ENCODE assay signal across 21 mouse cellular contexts in the genomic region with DNA sequence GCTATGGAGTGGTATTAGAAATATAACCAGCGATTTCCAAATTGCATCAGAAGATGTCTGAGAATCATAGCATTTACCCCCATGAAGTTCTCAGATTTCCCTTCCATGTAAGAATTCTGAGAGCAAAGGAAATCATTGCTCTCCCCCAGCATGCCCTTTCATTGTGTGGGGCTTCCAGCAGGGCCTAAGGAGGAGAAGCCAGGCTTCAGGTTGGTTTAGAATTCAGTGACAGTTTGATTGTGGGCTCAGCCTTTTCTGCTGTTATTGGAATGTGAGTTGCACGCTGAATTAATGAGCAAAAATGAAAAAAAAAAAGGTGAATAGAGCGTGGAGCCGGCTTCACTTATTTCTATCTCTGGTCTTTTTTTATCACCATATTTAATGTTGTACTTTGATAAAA.
DNase-seq lines count a peak whose midpoint lies in the region; ATAC-seq lines count a peak whose summit lies in the region.
"Had no signal": no experiment of that assay in that cellular context is flagged by ENCODE, and none has a peak within 500 bp of the region (broad histone marks: within the 10 kb centered on the region; RNA-seq: fewer than 3 reads in every experiment).

No protein-coding gene starts in this region.

- ATAC-seq in forebrain, embryonic 14.5 days, result no peak
- ATAC-seq in forebrain, embryonic 11.5 days (replicated peaks; ENCODE audit: low FRiP score), result no peak; the same call in 1 of the 2 replicates
- 0 out of 2 replicates have a peak, but pooled peaks have one; percentile 52 for ATAC-seq in midbrain, embryonic 12.5 days (ENCODE audit: low FRiP score, low read depth)
- no peak for ATAC-seq in midbrain, embryonic 11.5 days (ENCODE audit: low FRiP score)
- peak; percentile 80 for ATAC-seq in midbrain, embryonic 15.5 days (replicated peaks)
- ATAC-seq: activated CD4-positive, CD25-positive, alpha-beta regulatory T cell, adult 4 months; forebrain, postnatal 0 days; inflammation-experienced regulatory T-cells, adult 6 months; Patski had no signal

- H3K4me3 ChIP-seq in forebrain, embryonic 14.5 days (ENCODE audit: low read depth, low read length), result no peak overlapping the region
- H3K4me3 ChIP-seq in forebrain, embryonic 11.5 days (ENCODE audit: low read depth, low read length), result no peak overlapping the region
- H3K4me3 ChIP-seq in midbrain, embryonic 12.5 days, result no peak overlapping the region
- no peak overlapping the region for H3K4me3 ChIP-seq in midbrain, embryonic 11.5 days (ENCODE audit: low read depth, low read length)
- H3K4me3 ChIP-seq in midbrain, embryonic 15.5 days, result no peak overlapping the region
- H3K4me3 ChIP-seq: embryonic facial prominence, embryonic 12.5 days; forebrain, embryonic 12.5 days; heart, adult 2 months; heart, embryonic 15.5 days; hindbrain, embryonic 15.5 days had no signal

- no peaks in the 10 kb centered on the region for H3K36me3 ChIP-seq in forebrain, embryonic 14.5 days (ENCODE audit: control insufficient read depth, insufficient read depth, low read length)
- no peaks in the 10 kb centered on the region for H3K36me3 ChIP-seq in forebrain, embryonic 11.5 days (ENCODE audit: control insufficient read depth, insufficient read depth, low read length)
- no peaks in the 10 kb centered on the region for H3K36me3 ChIP-seq in midbrain, embryonic 12.5 days
- no peaks in the 10 kb centered on the region for H3K36me3 ChIP-seq in midbrain, embryonic 11.5 days (ENCODE audit: control insufficient read depth, insufficient read depth, low read length)
- no peaks in the 10 kb centered on the region for H3K36me3 ChIP-seq in midbrain, embryonic 15.5 days (replicated peaks)
- H3K36me3 ChIP-seq: embryonic facial prominence, embryonic 12.5 days; forebrain, embryonic 12.5 days; heart, embryonic 15.5 days; hindbrain, embryonic 15.5 days had no signal

- no peaks in the 10 kb centered on the region for H3K27me3 ChIP-seq in forebrain, embryonic 14.5 days (replicated peaks; ENCODE audit: control insufficient read depth, insufficient read depth, low read length)
- H3K27me3 ChIP-seq in forebrain, embryonic 11.5 days (ENCODE audit: control insufficient read depth, insufficient read depth, low read length), result no peaks in the 10 kb centered on the region
- no peaks in the 10 kb centered on the region for H3K27me3 ChIP-seq in midbrain, embryonic 12.5 days
- no peaks in the 10 kb centered on the region for H3K27me3 ChIP-seq in midbrain, embryonic 11.5 days (ENCODE audit: control insufficient read depth, insufficient read depth, low read length)
- no peaks in the 10 kb centered on the region for H3K27me3 ChIP-seq in midbrain, embryonic 15.5 days (replicated peaks)
- H3K27me3 ChIP-seq: embryonic facial prominence, embryonic 12.5 days; forebrain, embryonic 12.5 days; heart, embryonic 15.5 days; hindbrain, embryonic 15.5 days; Patski had no signal

- no peak overlapping the region for H3K4me2 ChIP-seq in forebrain, embryonic 14.5 days (ENCODE audit: low read length)
- H3K4me2 ChIP-seq in forebrain, embryonic 11.5 days (ENCODE audit: low read depth, low read length, severe bottlenecking), result no peak overlapping the region
- H3K4me2 ChIP-seq in midbrain, embryonic 12.5 days (replicated peaks), result no peak overlapping the region
- no peak overlapping the region for H3K4me2 ChIP-seq in midbrain, embryonic 11.5 days
- H3K4me2 ChIP-seq in midbrain, embryonic 15.5 days, result no peak overlapping the region
- H3K4me2 ChIP-seq: embryonic facial prominence, embryonic 12.5 days; forebrain, embryonic 12.5 days; heart, embryonic 11.5 days; heart, embryonic 15.5 days; hindbrain, embryonic 15.5 days had no signal

- 51% methylated on average over 4 of the region's 4 CpGs for WGBS in forebrain, embryonic 14.5 days
- 66% methylated on average over 4 of the region's 4 CpGs for WGBS in forebrain, embryonic 11.5 days
- WGBS in midbrain, embryonic 12.5 days, result 62% methylated on average over 4 of the region's 4 CpGs
- WGBS in midbrain, embryonic 11.5 days, result 70% methylated on average over 4 of the region's 4 CpGs
- WGBS in midbrain, embryonic 15.5 days, result 45% methylated on average over 4 of the region's 4 CpGs

- no peaks in the 10 kb centered on the region for H3K4me1 ChIP-seq in forebrain, embryonic 14.5 days (ENCODE audit: control insufficient read depth, insufficient read depth, low read length)
- no peaks in the 10 kb centered on the region for H3K4me1 ChIP-seq in forebrain, embryonic 11.5 days (replicated peaks; ENCODE audit: control insufficient read depth, insufficient read depth, low read length)
- H3K4me1 ChIP-seq in midbrain, embryonic 12.5 days, result 0 out of 2 replicates have a peak, but pooled peaks cover 2% of the 10 kb centered on the region
- no peaks in the 10 kb centered on the region for H3K4me1 ChIP-seq in midbrain, embryonic 11.5 days (ENCODE audit: control insufficient read depth, insufficient read depth, low read length)
- peaks cover 3% of the 10 kb centered on the region; the same call in 1 of the 2 replicates for H3K4me1 ChIP-seq in midbrain, embryonic 15.5 days
- H3K4me1 ChIP-seq: embryonic facial prominence, embryonic 12.5 days; forebrain, embryonic 12.5 days; heart, embryonic 15.5 days; hindbrain, embryonic 15.5 days had no signal

- no peak overlapping the region for H3K9ac ChIP-seq in forebrain, embryonic 14.5 days (ENCODE audit: low read length)
- H3K9ac ChIP-seq in forebrain, embryonic 11.5 days (ENCODE audit: low read length), result no peak overlapping the region
- no peak overlapping the region for H3K9ac ChIP-seq in midbrain, embryonic 12.5 days (replicated peaks)
- no peak overlapping the region for H3K9ac ChIP-seq in midbrain, embryonic 11.5 days (ENCODE audit: low read length)
- no peak overlapping the region for H3K9ac ChIP-seq in midbrain, embryonic 15.5 days
- H3K9ac ChIP-seq: embryonic facial prominence, embryonic 12.5 days; forebrain, embryonic 12.5 days; forebrain, postnatal 0 days; heart, embryonic 15.5 days; hindbrain, embryonic 15.5 days had no signal

- H3K27ac ChIP-seq in forebrain, embryonic 14.5 days (ENCODE audit: low read depth, low read length), result no peak overlapping the region
- no peak overlapping the region for H3K27ac ChIP-seq in forebrain, embryonic 11.5 days (ENCODE audit: low read depth, low read length)
- H3K27ac ChIP-seq in midbrain, embryonic 12.5 days (replicated peaks), result no peak overlapping the region
- no peak overlapping the region for H3K27ac ChIP-seq in midbrain, embryonic 11.5 days (ENCODE audit: low read depth, low read length)
- peak overlapping the region; percentile 45; the same call in 1 of the 2 replicates for H3K27ac ChIP-seq in midbrain, embryonic 15.5 days
- H3K27ac ChIP-seq: embryonic facial prominence, embryonic 12.5 days; forebrain, embryonic 12.5 days; heart, adult 2 months; heart, embryonic 15.5 days; hindbrain, embryonic 15.5 days had no signal

- no peaks in the 10 kb centered on the region for H3K9me3 ChIP-seq in forebrain, embryonic 14.5 days (replicated peaks; ENCODE audit: control insufficient read depth, low read length)
- no peaks in the 10 kb centered on the region for H3K9me3 ChIP-seq in forebrain, embryonic 11.5 days (ENCODE audit: control insufficient read depth, low read length)
- H3K9me3 ChIP-seq in midbrain, embryonic 12.5 days, result no peaks in the 10 kb centered on the region
- no peaks in the 10 kb centered on the region for H3K9me3 ChIP-seq in midbrain, embryonic 11.5 days (ENCODE audit: control insufficient read depth, low read length)
- H3K9me3 ChIP-seq in midbrain, embryonic 15.5 days, result no peaks in the 10 kb centered on the region
- H3K9me3 ChIP-seq: embryonic facial prominence, embryonic 12.5 days; forebrain, embryonic 12.5 days; heart, embryonic 15.5 days; hindbrain, embryonic 15.5 days had no signal

- peak; percentile 16 for DNase-seq in forebrain, embryonic 14.5 days (ENCODE audit: low spot score)
- no peak for DNase-seq in forebrain, embryonic 11.5 days (ENCODE audit: low spot score)
- no peak for DNase-seq in midbrain, embryonic 11.5 days (ENCODE audit: low spot score, missing footprints)
- no peak for DNase-seq in cerebellum, adult 9-10 months
- no peak for DNase-seq in neural tube, embryonic 10.5 days (ENCODE audit: extremely low spot score, low spot score)
- DNase-seq: adrenal gland, postnatal 14 days; cerebellum, adult 18-20 months; forebrain, postnatal 0 days; gastrocnemius, postnatal 14 days; heart, adult 2 months; heart, postnatal 14 days had no signal

Comparison
In these comparisons a context has a peak if more than half of its experiments do, and no peak if none do; other contexts are left out.
1. ATAC-seq: peak in midbrain, embryonic 12.5 days (single experiment) and midbrain, embryonic 15.5 days (single experiment); none in forebrain, embryonic 14.5 days (single experiment), forebrain, embryonic 11.5 days (single experiment) and midbrain, embryonic 11.5 days (single experiment).